Mouse (Mus musculus) heart, adult 2 months (tissue): ENCODE measurements at regions not wholly inside any gene's neighbourhood (a gene's known extent, or its start where the extent isn't known, plus 50 kb on each side); places are given as distances from the start of the nearest gene placed in this dataset.

Experiments used
- DNase-seq, 2 experiments: peaks; one replicate each; pipeline ENCODE4 v3.0.0; 2021
- H3K27ac ChIP-seq: fragments of 200-600 bp; 2 replicates; pipeline ENCODE4 v1.8.1; 2022
- H3K27me3 ChIP-seq: fragments of 200-500 bp; 2 replicates; pipeline ENCODE4 v1.6.1; 2012; ENCODE audit warnings: mild to moderate bottlenecking, low read length, inconsistent platforms, mixed read lengths; ENCODE audit not compliant: control insufficient read depth, insufficient read depth
- H3K36me3 ChIP-seq: fragments of 200-500 bp; 2 replicates; pipeline ENCODE4 v1.6.1; 2012; ENCODE audit warnings: low read length, inconsistent platforms; ENCODE audit not compliant: control insufficient read depth, insufficient read depth
- H3K4me1 ChIP-seq: fragments of 200-500 bp; 2 replicates; pipeline ENCODE4 v1.6.1; 2011; ENCODE audit warnings: low read length; ENCODE audit not compliant: control insufficient read depth, insufficient read depth
- H3K4me3 ChIP-seq: fragments of 200-600 bp; 2 replicates; pipeline ENCODE4 v1.8.1; 2022
- H3K79me2 ChIP-seq: fragments of 200-500 bp; replicated peaks from 2 replicates; pipeline ENCODE4 v1.6.1; 2012; ENCODE audit warnings: mild to moderate bottlenecking, inconsistent platforms, low read length, moderate library complexity, mixed read lengths; ENCODE audit not compliant: control insufficient read depth, insufficient read depth
- H3K9ac ChIP-seq: fragments of 200-500 bp; 2 replicates; pipeline ENCODE4 v1.6.1; 2012; ENCODE audit warnings: low read depth, mild to moderate bottlenecking, control low read depth, inconsistent platforms, low read length, mixed read lengths
- CTCF ChIP-seq: fragments of 200-600 bp; IDR thresholded peaks from 2 replicates; pipeline ENCODE4 v1.8.1; 2022; ENCODE audit warnings: antibody characterized with exemption, mild to moderate bottlenecking, moderate library complexity
- EP300 ChIP-seq: fragments of 200-500 bp; IDR thresholded peaks from 2 replicates; pipeline ENCODE4 v1.6.1; 2011; ENCODE audit warnings: low read depth, low read length, control low read depth; ENCODE audit not compliant: insufficient read depth
- POLR2A ChIP-seq: fragments of 200-500 bp; IDR thresholded peaks from 2 replicates; pipeline ENCODE4 v1.6.1; 2011; ENCODE audit warnings: mild to moderate bottlenecking, low read depth, low read length, control low read depth; ENCODE audit not compliant: insufficient read depth
- WGBS: fragments of 180-500 bp; shearing (Covaris S2); methylation state at CpG from one replicate; pipeline ENCODE4 v1.1.7; 2018; 5-methylcytosine and 5-hydroxymethylcytosine counted together
- intact Hi-C: fragments of 180-260 bp; cut with DNase I; formaldehyde crosslinking; loops from one replicate; pipeline ENCODE4 v1.15.1; 2025

DNA sequence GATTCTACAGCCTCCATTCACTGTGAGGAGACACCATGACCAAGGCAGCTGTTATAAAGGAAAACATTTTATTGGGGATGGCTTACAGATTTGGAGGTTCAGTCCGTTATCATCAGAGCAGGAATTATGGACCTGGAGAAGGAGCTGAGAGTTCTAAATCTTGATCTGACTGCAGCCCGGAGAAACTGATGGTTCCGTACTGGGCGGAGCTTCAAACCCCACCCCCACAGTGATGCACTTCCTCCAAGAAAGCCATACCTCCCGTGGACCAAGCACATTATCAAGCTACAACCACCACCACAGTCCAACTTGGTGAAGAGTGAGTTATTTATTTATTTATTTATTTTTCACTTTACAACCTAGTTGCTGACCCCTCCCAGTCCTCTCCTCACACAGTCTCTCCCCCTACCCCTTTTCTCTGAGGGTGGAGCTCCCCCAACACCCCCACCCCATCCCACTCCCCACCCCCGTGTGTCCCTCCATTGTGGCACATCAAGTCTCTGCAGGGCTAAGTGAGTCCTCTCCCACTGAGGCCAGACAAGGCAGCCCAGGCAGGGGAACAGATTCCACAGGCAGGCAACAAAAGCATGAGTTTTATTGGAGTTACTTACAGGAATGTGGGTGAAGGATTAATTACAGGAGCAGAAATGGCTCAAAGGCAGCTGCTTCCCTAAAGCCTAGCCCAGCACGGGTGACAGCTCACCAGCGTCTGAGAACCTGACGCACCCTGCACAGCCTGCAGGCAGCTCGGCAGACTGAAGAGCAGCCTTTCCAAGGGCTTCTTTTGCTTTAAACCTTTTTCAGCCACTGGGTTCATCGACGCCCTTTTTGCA is 67.8 kb upstream of the Enpep start:
- TF ChIP-seq POLR2A (no peak), EP300 (no peak), CTCF (no peak)
- intact Hi-C loops, result no loop called here
- WGBS, result 88% methylated on average over 12 of the region's 12 CpGs
- no peaks in the 10 kb centered on the region for H3K4me1 ChIP-seq
- no peak overlapping the region for H3K27ac ChIP-seq
- no peaks in the 10 kb centered on the region for H3K27me3 ChIP-seq
- H3K4me3 ChIP-seq, result no peak overlapping the region
- DNase-seq, result no peak
- H3K36me3 ChIP-seq, result no peaks in the 10 kb centered on the region
- no peak overlapping the region for H3K9ac ChIP-seq
- no peaks in the 10 kb centered on the region for H3K79me2 ChIP-seq

DNA sequence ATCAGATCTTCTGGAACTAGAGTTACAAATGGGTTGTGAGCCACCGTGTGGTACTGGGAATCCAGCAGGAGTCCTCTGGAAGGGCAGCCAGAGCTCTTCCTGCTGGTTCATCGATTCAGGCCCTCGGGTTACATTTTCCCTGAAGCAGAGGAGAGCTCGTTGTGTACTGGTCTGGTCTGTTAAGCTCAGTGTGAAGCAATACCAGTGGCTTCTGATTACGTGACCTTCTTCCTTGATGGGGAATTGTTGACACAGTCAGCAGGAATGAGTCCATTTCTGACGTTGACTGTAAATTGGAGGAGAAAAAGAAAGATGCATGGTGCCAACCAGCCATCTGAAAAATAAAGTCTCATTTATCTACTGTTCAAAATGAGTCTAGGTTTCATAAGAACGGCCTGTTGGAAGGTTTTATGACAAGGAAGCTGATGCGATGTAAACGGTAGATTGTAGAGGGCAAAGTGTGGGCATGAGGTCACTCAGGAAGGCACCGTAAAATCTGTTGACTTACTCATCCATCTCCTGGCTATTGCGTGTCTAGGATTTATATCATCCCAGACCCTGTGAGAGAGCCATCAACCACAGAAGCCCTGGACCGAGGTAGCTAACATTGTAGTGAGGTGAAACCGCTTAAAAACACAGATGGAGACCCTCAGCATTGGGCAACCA is 79.0 kb upstream of the Enpep start:
- no peak for DNase-seq
- 91% methylated on average over 13 of the region's 13 CpGs for WGBS
- intact Hi-C loops, result no loop called here
- TF ChIP-seq POLR2A (no peak), CTCF (no peak), EP300 (no peak)
- H3K4me1 ChIP-seq, result no peaks in the 10 kb centered on the region
- no peaks in the 10 kb centered on the region for H3K79me2 ChIP-seq
- H3K36me3 ChIP-seq, result no peaks in the 10 kb centered on the region
- H3K27ac ChIP-seq, result no peak overlapping the region
- H3K27me3 ChIP-seq, result no peaks in the 10 kb centered on the region
- H3K4me3 ChIP-seq, result no peak overlapping the region
- H3K9ac ChIP-seq, result no peak overlapping the region

DNA sequence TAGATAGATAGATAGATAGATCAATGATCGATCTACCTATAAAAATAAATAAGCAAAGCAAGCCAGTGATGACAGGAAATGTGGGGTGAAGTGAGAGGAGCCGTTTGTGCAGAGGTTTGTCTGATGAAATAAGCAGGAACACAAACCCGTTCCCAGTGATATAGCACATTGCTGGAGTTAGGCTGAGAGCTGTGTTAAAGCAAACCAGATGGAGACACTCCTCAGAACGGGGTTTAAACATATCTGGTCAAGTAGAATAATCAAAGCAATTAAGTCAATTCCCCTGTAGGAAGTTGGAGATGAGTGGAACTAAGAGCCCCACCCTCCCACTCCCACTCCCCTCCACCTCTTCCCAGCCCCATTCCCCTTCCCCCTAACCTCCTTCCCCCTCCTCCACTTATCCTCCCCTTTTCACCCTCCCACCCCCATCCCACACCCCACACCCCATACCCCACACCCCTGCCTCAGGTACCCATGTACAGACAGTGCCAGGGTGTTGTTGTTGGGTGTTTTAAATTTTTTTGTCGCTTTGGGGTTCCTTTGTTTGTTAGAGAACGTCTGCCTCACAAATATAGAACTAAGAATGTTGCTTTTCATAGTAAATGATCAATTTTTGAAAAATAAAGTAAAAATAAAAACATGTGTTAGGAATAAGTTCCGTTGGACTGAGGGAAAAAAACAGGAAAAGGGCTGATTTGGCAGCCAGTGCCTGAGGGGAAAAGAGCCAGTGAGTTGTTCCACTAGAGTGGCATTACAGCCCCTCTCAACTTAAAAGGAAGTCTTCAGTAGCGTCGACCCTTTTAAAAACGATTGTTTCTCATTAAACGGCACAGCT is 79.8 kb upstream of the Enpep start:
- no peaks in the 10 kb centered on the region for H3K4me1 ChIP-seq
- no peak overlapping the region for H3K4me3 ChIP-seq
- H3K27ac ChIP-seq, result no peak overlapping the region
- no peak overlapping the region for H3K9ac ChIP-seq
- DNase-seq, result no peak
- no peaks in the 10 kb centered on the region for H3K79me2 ChIP-seq
- 57% methylated on average over 11 of the region's 11 CpGs for WGBS
- intact Hi-C loops, result no loop called here
- TF ChIP-seq EP300 (no peak), POLR2A (no peak), CTCF (no peak)
- no peaks in the 10 kb centered on the region for H3K27me3 ChIP-seq
- H3K36me3 ChIP-seq, result no peaks in the 10 kb centered on the region

DNA sequence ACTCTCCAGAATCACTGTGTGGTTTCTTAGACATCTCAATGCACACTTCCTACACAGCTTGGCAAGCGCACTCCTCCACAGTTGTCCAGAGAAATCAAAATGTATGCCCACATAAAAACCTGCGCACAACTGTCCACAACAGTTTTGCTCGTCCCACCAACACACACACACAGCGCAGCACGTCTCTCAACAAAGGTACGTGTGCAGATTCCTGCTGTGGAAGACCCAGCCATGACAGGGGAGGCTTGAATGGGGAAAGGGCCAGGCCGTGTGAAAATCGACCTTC is 80.4 kb upstream of the Enpep start:
- Histone ChIP-seq H3K79me2 (no peaks in the 10 kb centered on the region), H3K4me3 (no peak overlapping the region), H3K27ac (no peak overlapping the region), H3K36me3 (no peaks in the 10 kb centered on the region), H3K4me1 (no peaks in the 10 kb centered on the region), H3K9ac (no peak overlapping the region), H3K27me3 (no peaks in the 10 kb centered on the region)
- WGBS, result 90% methylated on average over 8 of the region's 8 CpGs
- intact Hi-C loops, result no loop called here
- TF ChIP-seq POLR2A (no peak), EP300 (no peak), CTCF (no peak)
- no peak for DNase-seq

GRCm38 (mm10) chr3:129415656-129416055 is 83.1 kb upstream of the Enpep start:
- no peaks in the 10 kb centered on the region for H3K79me2 ChIP-seq
- intact Hi-C loops, result no loop called here
- TF ChIP-seq CTCF, result no peak
- no peak for TF ChIP-seq POLR2A
- TF ChIP-seq EP300, result no peak
- no peak overlapping the region for H3K4me3 ChIP-seq
- H3K9ac ChIP-seq, result no peak overlapping the region
- no peak for DNase-seq
- H3K4me1 ChIP-seq, result no peaks in the 10 kb centered on the region
- H3K36me3 ChIP-seq, result no peaks in the 10 kb centered on the region
- no peak overlapping the region for H3K27ac ChIP-seq
- 87% methylated on average over 5 of the region's 5 CpGs for WGBS
- H3K27me3 ChIP-seq, result no peaks in the 10 kb centered on the region

DNA sequence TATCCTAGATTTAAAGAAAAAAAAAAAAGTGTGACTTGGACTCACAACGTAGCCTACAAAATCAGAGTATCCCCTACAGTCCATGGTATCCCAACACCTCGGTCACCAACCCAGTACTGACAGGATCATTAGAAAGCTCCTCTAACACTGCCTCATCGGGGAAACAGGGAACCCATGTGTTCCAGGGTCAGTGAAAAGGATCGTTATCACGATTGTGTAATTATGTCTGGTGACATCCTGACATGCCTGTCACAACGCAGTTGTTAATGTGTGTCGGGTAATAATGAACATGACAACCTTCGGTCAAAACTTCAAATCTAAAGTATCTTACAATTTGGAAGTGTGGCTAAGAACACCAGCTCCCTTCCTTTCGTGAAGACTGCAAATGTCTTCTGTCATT is 83.8 kb upstream of the Enpep start:
- Histone ChIP-seq H3K79me2 (no peaks in the 10 kb centered on the region), H3K36me3 (no peaks in the 10 kb centered on the region), H3K4me1 (no peaks in the 10 kb centered on the region), H3K9ac (no peak overlapping the region), H3K27me3 (no peaks in the 10 kb centered on the region), H3K27ac (no peak overlapping the region), H3K4me3 (no peak overlapping the region)
- TF ChIP-seq CTCF, result no peak
- TF ChIP-seq POLR2A, result no peak
- no peak for TF ChIP-seq EP300
- intact Hi-C loops, result no loop called here
- DNase-seq, result no peak
- WGBS, result 90% methylated on average over 9 of the region's 9 CpGs
